Mouse (Mus musculus): Measurements from ENCODE around the gene Nol10. TPM values are rescaled to one million over a fixed set of nuclear protein-coding genes. Genes with fewer than 3 reads are reported as not detected.
"Not testable (repeated sequence)": the region's sequence is repeated elsewhere in the genome, so short reads cannot be mapped to it uniquely, and the experiment has no call there.

Nol10 gene
- polyA plus RNA-seq, 1 experiment from 2014 or later, result 18.9 TPM

DNA sequence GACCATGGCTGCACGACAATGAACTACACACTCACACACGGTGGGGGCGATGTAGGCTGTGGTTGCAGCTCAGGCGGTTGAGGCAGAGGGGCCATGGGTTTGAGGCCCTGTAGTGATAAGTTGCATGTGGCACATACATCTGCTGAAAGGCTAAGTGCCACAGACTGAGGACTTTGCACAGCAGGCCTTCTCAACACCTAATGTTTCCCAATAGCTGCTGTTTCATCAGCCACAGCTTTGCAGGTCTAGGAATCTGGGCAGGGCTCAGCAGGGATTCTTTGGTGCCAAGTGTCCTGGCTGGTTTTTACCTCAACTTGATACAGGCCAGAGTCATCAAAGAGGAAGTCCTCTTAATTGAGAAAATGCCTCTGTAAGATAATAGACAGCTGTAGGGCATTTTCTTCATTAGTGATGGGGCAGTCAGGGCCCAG is 101.4 kb downstream of the Nol10 start:
- Histone ChIP-seq H3K4me3 (replicated peaks) (no peak overlapping the region), H3K4me1 (replicated peaks) (peaks cover 3% of the 10 kb centered on the region; the same call in 1 of the 2 replicates), H3K4me2 (replicated peaks) (no peak overlapping the region), H3K27ac (no peak overlapping the region), H3K27me3 (replicated peaks) (no peaks in the 10 kb centered on the region), H3K9me3 (no peaks in the 10 kb centered on the region), H3K36me3 (no peaks in the 10 kb centered on the region), H3K9ac (no peak overlapping the region)
- peak; percentile 74 for ATAC-seq
- 77% methylated on average over 4 of the region's 4 CpGs for WGBS

GRCm38 (mm10) chr12:17450503-17450902 is 102.2 kb downstream of the Nol10 start:
- H3K9me3 ChIP-seq, result no peaks in the 10 kb centered on the region
- peaks cover 3% of the 10 kb centered on the region; the same call in 1 of the 2 replicates for H3K4me1 ChIP-seq (replicated peaks)
- H3K4me2 ChIP-seq (replicated peaks), result no peak overlapping the region
- no peak for ATAC-seq
- 80% methylated on average over 4 of the region's 4 CpGs for WGBS
- no peak overlapping the region for H3K27ac ChIP-seq
- no peaks in the 10 kb centered on the region for H3K27me3 ChIP-seq (replicated peaks)
- H3K4me3 ChIP-seq (replicated peaks), result no peak overlapping the region
- no peaks in the 10 kb centered on the region for H3K36me3 ChIP-seq
- H3K9ac ChIP-seq, result no peak overlapping the region

- no peaks in the 10 kb centered on the region for H3K27me3 ChIP-seq (replicated peaks)
- no peak for ATAC-seq
- H3K9me3 ChIP-seq, result no peaks in the 10 kb centered on the region
- H3K4me3 ChIP-seq (replicated peaks), result no peak overlapping the region
- 77% methylated on average over 4 of the region's 4 CpGs for WGBS
- no peak overlapping the region for H3K4me2 ChIP-seq (replicated peaks)
- no peaks in the 10 kb centered on the region for H3K36me3 ChIP-seq
- H3K27ac ChIP-seq, result no peak overlapping the region
- peaks cover 3% of the 10 kb centered on the region; the same call in 1 of the 2 replicates for H3K4me1 ChIP-seq (replicated peaks)
- no peak overlapping the region for H3K9ac ChIP-seq
Observed at GRCm38 (mm10) chr12:17450908-17451307, 102.7 kb downstream of the Nol10 start.

DNA sequence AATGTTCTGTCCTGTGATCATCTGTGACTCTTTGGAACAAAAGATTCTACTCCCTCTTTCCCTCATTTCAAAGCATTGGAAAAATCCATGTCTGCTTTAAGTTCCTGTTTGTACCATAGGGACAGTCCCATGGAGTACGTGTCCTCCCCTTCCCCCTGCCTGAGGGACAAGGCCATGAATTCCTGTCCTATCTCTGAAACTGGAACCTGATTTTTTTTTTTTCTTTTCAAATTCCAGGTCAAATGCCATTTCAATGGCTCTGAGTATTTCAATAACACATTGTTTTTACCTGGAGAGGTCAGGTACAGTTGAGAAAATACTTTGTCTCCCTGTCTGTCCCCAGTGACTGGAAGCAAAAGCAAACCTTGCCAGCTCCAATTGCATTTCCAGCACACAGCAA is 104.0 kb downstream of the Nol10 start:
- Histone ChIP-seq H3K4me1 (replicated peaks) (peaks cover 3% of the 10 kb centered on the region; the same call in 1 of the 2 replicates), H3K4me2 (replicated peaks) (no peak overlapping the region), H3K36me3 (no peaks in the 10 kb centered on the region), H3K9ac (no peak overlapping the region), H3K4me3 (replicated peaks) (no peak overlapping the region), H3K9me3 (no peaks in the 10 kb centered on the region), H3K27me3 (replicated peaks) (no peaks in the 10 kb centered on the region), H3K27ac (no peak overlapping the region)
- ATAC-seq, result no peak
- 77% methylated on average over 1 of the region's 1 CpGs for WGBS

DNA sequence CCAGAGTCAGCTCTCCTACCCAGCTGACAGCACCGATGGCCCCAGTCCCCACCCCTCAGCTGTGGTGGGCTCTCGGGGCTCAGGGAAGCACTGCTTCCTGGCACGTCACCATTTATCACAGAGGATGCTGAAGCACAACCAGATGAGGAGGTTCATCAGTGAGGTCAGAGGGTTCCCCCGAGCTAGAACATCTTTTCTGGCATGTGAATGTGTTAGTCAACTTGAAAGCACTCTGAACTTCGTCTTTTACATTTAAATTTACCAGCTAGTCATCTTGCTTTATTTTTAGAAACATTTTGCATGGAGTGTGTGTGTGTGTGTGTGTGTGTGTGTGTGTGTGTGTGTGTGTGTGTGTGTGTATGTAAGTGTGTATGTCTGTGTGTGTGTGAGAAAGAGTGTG is 105.7 kb downstream of the Nol10 start:
- WGBS, result 52% methylated on average over 5 of the region's 5 CpGs
- Histone ChIP-seq H3K9me3 (no peaks in the 10 kb centered on the region), H3K36me3 (no peaks in the 10 kb centered on the region), H3K9ac (no peak overlapping the region), H3K4me1 (replicated peaks) (peaks cover 3% of the 10 kb centered on the region; the same call in 1 of the 2 replicates), H3K27me3 (replicated peaks) (no peaks in the 10 kb centered on the region), H3K27ac (no peak overlapping the region), H3K4me2 (replicated peaks) (no peak overlapping the region), H3K4me3 (replicated peaks) (no peak overlapping the region)
- no peak for ATAC-seq

- H3K36me3 ChIP-seq, result no peaks in the 10 kb centered on the region
- no peaks in the 10 kb centered on the region for H3K27me3 ChIP-seq (replicated peaks)
- no peaks in the 10 kb centered on the region for H3K4me1 ChIP-seq (replicated peaks)
- H3K4me3 ChIP-seq (replicated peaks), result no peak overlapping the region
- no peaks in the 10 kb centered on the region for H3K9me3 ChIP-seq
- H3K9ac ChIP-seq, result no peak overlapping the region
- ATAC-seq, result no peak
- no peak overlapping the region for H3K27ac ChIP-seq
- no peak overlapping the region for H3K4me2 ChIP-seq (replicated peaks)
- 73% methylated on average over 5 of the region's 5 CpGs for WGBS
Observed at GRCm38 (mm10) chr12:17455096-17455495, 106.8 kb downstream of the Nol10 start.

- not testable (repeated sequence) for H3K27ac ChIP-seq; H3K4me3 ChIP-seq (replicated peaks); H3K4me1 ChIP-seq (replicated peaks); H3K36me3 ChIP-seq; ATAC-seq; H3K27me3 ChIP-seq (replicated peaks); H3K9me3 ChIP-seq; H3K9ac ChIP-seq; H3K4me2 ChIP-seq (replicated peaks)
- 90% methylated on average over 4 of the region's 4 CpGs for WGBS
Observed at GRCm38 (mm10) chr12:17459223-17459622, 111.0 kb downstream of the Nol10 start.

- ATAC-seq, result no peak
- Histone ChIP-seq H3K4me2 (replicated peaks) (no peak overlapping the region), H3K27me3 (replicated peaks) (no peaks in the 10 kb centered on the region), H3K4me1 (replicated peaks) (no peaks in the 10 kb centered on the region), H3K9me3 (no peaks in the 10 kb centered on the region), H3K36me3 (no peaks in the 10 kb centered on the region), H3K4me3 (replicated peaks) (no peak overlapping the region), H3K9ac (no peak overlapping the region), H3K27ac (no peak overlapping the region)
- 92% methylated on average over 4 of the region's 4 CpGs for WGBS
Observed at GRCm38 (mm10) chr12:17463706-17464105, 115.4 kb downstream of the Nol10 start.

GRCm38 (mm10) chr12:17464550-17464949 is 116.3 kb downstream of the Nol10 start:
- ATAC-seq; H3K4me2 ChIP-seq (replicated peaks); H3K27me3 ChIP-seq (replicated peaks); H3K9ac ChIP-seq; H3K36me3 ChIP-seq; H3K4me1 ChIP-seq (replicated peaks); H3K27ac ChIP-seq; H3K9me3 ChIP-seq; H3K4me3 ChIP-seq (replicated peaks): not testable (repeated sequence)
- 91% methylated on average over 5 of the region's 5 CpGs for WGBS

GRCm38 (mm10) chr12:17466791-17467190 is 118.5 kb downstream of the Nol10 start:
- Histone ChIP-seq H3K27me3 (replicated peaks) (no peaks in the 10 kb centered on the region), H3K9me3 (no peaks in the 10 kb centered on the region), H3K27ac (no peak overlapping the region), H3K9ac (no peak overlapping the region), H3K36me3 (no peaks in the 10 kb centered on the region), H3K4me3 (replicated peaks) (no peak overlapping the region), H3K4me1 (replicated peaks) (0 out of 2 replicates have a peak, but pooled peaks cover 3% of the 10 kb centered on the region), H3K4me2 (replicated peaks) (no peak overlapping the region)
- WGBS, result 78% methylated on average over 4 of the region's 4 CpGs
- ATAC-seq, result no peak

DNA sequence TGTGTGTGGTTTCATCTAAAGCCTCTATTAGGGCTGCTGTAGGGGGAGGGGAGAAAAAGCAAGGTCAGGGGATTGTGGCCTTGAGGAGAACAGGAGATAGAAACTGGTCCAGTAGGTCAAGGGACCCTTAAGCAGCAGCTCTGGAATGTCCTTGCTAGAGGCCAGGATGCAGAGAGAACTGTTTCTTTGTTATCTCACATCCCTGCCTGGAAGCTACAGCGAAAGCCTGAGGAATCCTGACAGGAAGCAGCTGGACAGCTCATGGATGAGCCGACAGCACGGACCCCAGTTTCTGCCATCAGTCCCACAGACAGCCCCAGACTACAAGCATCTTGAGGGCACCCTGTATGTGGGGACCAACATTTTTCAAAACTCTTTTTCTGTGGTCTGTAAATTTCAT is 120.1 kb downstream of the Nol10 start:
- Histone ChIP-seq H3K9ac (no peak overlapping the region), H3K4me2 (replicated peaks) (no peak overlapping the region), H3K27me3 (replicated peaks) (no peaks in the 10 kb centered on the region), H3K4me3 (replicated peaks) (no peak overlapping the region), H3K4me1 (replicated peaks) (0 out of 2 replicates have a peak, but pooled peaks cover 3% of the 10 kb centered on the region), H3K36me3 (no peaks in the 10 kb centered on the region), H3K27ac (no peak overlapping the region), H3K9me3 (no peaks in the 10 kb centered on the region)
- 0 out of 2 replicates have a peak, but pooled peaks have one; percentile 20 for ATAC-seq
- WGBS, result 48% methylated on average over 3 of the region's 3 CpGs

- no peak overlapping the region for H3K9ac ChIP-seq
Observed at GRCm38 (mm10) chr12:17469869-17470268, 121.6 kb downstream of the Nol10 start.

DNA sequence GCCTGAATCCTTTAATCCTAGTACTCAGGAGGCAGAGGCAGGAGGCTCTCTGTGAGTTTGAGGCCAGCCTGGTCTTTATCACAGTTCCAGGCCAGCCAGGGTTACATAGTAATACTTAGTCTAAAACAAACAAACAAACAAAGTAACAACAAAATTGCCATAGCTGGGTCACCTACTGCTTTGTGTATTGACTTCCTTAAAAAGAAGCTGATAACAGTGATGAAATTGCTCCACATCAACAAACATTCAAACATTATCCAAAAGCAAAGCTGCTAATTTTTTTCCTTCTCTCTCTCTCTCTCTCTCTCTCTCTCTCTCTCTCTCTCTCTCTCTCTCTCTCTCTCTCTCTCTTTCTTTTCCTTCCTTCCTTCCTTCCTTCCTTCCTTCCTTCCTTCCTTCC is 122.3 kb downstream of the Nol10 start:
- H3K4me2 ChIP-seq (replicated peaks); ATAC-seq; H3K4me3 ChIP-seq (replicated peaks); H3K9ac ChIP-seq; H3K27ac ChIP-seq; H3K9me3 ChIP-seq; H3K36me3 ChIP-seq; H3K4me1 ChIP-seq (replicated peaks); H3K27me3 ChIP-seq (replicated peaks): not testable (repeated sequence)

More at GRCm38 (mm10) chr12:17469869-17470268, 121.6 kb downstream of the Nol10 start:
- ATAC-seq, result peak; percentile 50; the same call in 1 of the 2 replicates
- H3K9me3 ChIP-seq, result no peaks in the 10 kb centered on the region
- no peaks in the 10 kb centered on the region for H3K27me3 ChIP-seq (replicated peaks)
- H3K4me1 ChIP-seq (replicated peaks), result 0 out of 2 replicates have a peak, but pooled peaks cover 3% of the 10 kb centered on the region
- H3K36me3 ChIP-seq, result no peaks in the 10 kb centered on the region
- H3K27ac ChIP-seq, result no peak overlapping the region
- H3K4me2 ChIP-seq (replicated peaks), result no peak overlapping the region
- 65% methylated on average over 7 of the region's 7 CpGs for WGBS
- H3K4me3 ChIP-seq (replicated peaks), result no peak overlapping the region
